Mouse (Mus musculus) CH12.LX (cell line): ENCODE measurements around the gene Ncoa1.

Experiments used
- CHD1 ChIP-seq: IDR thresholded peaks from 2 replicates; pipeline ENCODE4 v1.6.1; 2012; ENCODE audit warnings: low read depth, low read length, improper control_type of control experiment, inconsistent platforms
- CTCF ChIP-seq, 2 experiments: IDR thresholded peaks in 1 of 2; conservative IDR thresholded peaks in 1 of 2; 2 replicates each; pipeline ENCODE4 v1.5.1; 2011 to 2012; ENCODE audit warnings: low read depth in 2 of 2, low read length in 2 of 2, improper control_type of control experiment in 1 of 2, inconsistent platforms in 1 of 2, mild to moderate bottlenecking in 1 of 2, moderate library complexity in 1 of 2
- EP300 ChIP-seq: IDR thresholded peaks from 2 replicates; pipeline ENCODE4 v1.6.1; 2011; ENCODE audit warnings: low read length, improper control_type of control experiment
- GABPA ChIP-seq: IDR thresholded peaks from 2 replicates; pipeline ENCODE4 v1.6.1; 2012; ENCODE audit warnings: low read depth, low read length, improper control_type of control experiment, inconsistent platforms; ENCODE audit not compliant: insufficient replicate concordance
- HCFC1 ChIP-seq: IDR thresholded peaks from 2 replicates; pipeline ENCODE4 v1.6.1; 2012; ENCODE audit warnings: low read depth, mild to moderate bottlenecking, inconsistent platforms, low read length, improper control_type of control experiment
- KAT2A ChIP-seq: IDR thresholded peaks from 2 replicates; pipeline ENCODE4 v1.6.1; 2012; ENCODE audit warnings: low read length, improper control_type of control experiment, inconsistent platforms; ENCODE audit not compliant: insufficient replicate concordance
- SIN3A ChIP-seq: IDR thresholded peaks from 2 replicates; pipeline ENCODE4 v1.6.1; 2012; ENCODE audit warnings: low read length, improper control_type of control experiment, inconsistent platforms
- TBP ChIP-seq: conservative IDR thresholded peaks from 2 replicates; pipeline ENCODE4 v1.6.1; 2011; ENCODE audit warnings: low read depth, low read length, improper control_type of control experiment
- UBTF ChIP-seq: IDR thresholded peaks from 2 replicates; pipeline ENCODE4 v1.6.1; 2012; ENCODE audit warnings: low read depth, mild to moderate bottlenecking, inconsistent platforms, low read length, improper control_type of control experiment, moderate library complexity
- ZKSCAN1 ChIP-seq: IDR thresholded peaks from 2 replicates; pipeline ENCODE4 v1.6.1; 2012; ENCODE audit warnings: low read depth, inconsistent platforms, low read length, improper control_type of control experiment, borderline replicate concordance

DNA sequence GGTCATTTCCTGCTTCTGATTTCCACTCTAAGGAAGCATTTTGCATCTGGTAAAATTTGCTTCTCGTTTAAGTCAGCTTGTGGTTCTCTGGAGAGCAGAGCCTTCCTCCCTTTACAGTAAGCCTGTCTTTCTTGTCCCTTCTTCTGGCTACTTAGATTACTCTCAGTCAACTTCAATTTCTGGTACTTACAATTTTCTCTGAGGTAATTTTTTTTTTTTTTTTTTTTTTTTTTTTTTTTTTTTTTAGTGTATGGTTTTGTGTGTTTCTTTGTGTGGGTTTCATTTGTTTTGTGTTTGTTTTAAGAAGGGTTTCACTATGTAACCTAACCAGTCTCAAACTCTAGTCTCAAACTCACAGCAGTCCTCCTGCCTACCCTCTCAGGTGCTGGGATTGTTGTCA, 31.2 kb upstream of the Ncoa1 start:
- TF ChIP-seq CTCF (conservative IDR thresholded peaks at IDR 0.05 in 1 of 2, IDR thresholded peaks at IDR 0.05 in 1 of 2; ENCODE audit: low read depth in 2 of 2, low read length in 2 of 2) (no peak), GABPA (no peak), UBTF (no peak), KAT2A (no peak), ZKSCAN1 (no peak), EP300 (no peak), TBP (no peak), CHD1 (no peak), SIN3A (no peak), HCFC1 (no peak)
